Comparison of ENCODE assay signal across 26 mouse cellular contexts in the genomic region with DNA sequence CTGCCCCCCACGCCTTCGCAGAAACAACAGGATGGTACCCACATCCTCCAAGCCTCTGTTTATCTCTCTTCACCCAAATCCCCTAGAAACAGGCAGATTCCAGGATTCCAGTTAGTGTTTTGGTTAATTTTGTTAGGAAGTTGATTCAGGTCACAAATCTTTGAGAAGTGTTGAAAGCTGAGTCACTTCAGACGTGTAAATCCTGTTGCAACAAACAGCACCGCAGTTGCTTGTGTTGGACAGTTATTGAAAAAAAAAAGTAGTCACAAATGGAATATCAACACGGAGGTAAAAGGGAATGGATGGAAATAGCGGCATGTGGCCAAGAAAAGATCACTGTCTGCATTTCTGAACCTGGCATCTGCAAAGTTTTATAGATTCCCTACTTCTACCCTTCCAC.
"Had no signal": no experiment of that assay in that cellular context is flagged by ENCODE, and none has a peak within 500 bp of the region (broad histone marks: within the 10 kb centered on the region; RNA-seq: fewer than 3 reads in every experiment).

No protein-coding gene starts in this region.

- H3K9ac ChIP-seq: embryonic facial prominence, embryonic 12.5 days; embryonic facial prominence, embryonic 13.5 days; embryonic facial prominence, embryonic 15.5 days; forebrain, embryonic 12.5 days; forebrain, embryonic 13.5 days; forebrain, embryonic 15.5 days; forebrain, postnatal 0 days had no signal

- ATAC-seq: forebrain, embryonic 13.5 days; forebrain, embryonic 14.5 days; forebrain, embryonic 15.5 days; forebrain, postnatal 0 days had no signal

- H3K27ac ChIP-seq: embryonic facial prominence, embryonic 10.5 days; embryonic facial prominence, embryonic 12.5 days; embryonic facial prominence, embryonic 13.5 days; embryonic facial prominence, embryonic 15.5 days; forebrain, embryonic 12.5 days; forebrain, embryonic 13.5 days; forebrain, embryonic 15.5 days; gastrocnemius, adult 2 months; heart, adult 2 months; heart, embryonic 10.5 days had no signal

- H3K9me3 ChIP-seq: embryonic facial prominence, embryonic 10.5 days; embryonic facial prominence, embryonic 12.5 days; embryonic facial prominence, embryonic 13.5 days; embryonic facial prominence, embryonic 15.5 days; forebrain, embryonic 12.5 days; forebrain, embryonic 13.5 days; forebrain, embryonic 15.5 days; heart, embryonic 10.5 days had no signal

- H3K4me3 ChIP-seq: embryonic facial prominence, embryonic 10.5 days; embryonic facial prominence, embryonic 12.5 days; embryonic facial prominence, embryonic 13.5 days; embryonic facial prominence, embryonic 15.5 days; erythroblast, embryonic 14.5 days; forebrain, embryonic 12.5 days; forebrain, embryonic 13.5 days; forebrain, embryonic 15.5 days; gastrocnemius, adult 2 months; heart, adult 2 months; heart, embryonic 10.5 days had no signal

- H3K36me3 ChIP-seq: embryonic facial prominence, embryonic 10.5 days; embryonic facial prominence, embryonic 12.5 days; embryonic facial prominence, embryonic 13.5 days; embryonic facial prominence, embryonic 15.5 days; forebrain, embryonic 12.5 days; forebrain, embryonic 15.5 days; heart, embryonic 10.5 days had no signal

- H3K27me3 ChIP-seq: embryonic facial prominence, embryonic 12.5 days; embryonic facial prominence, embryonic 15.5 days; forebrain, embryonic 12.5 days; forebrain, embryonic 13.5 days; forebrain, embryonic 15.5 days had no signal

- H3K4me2 ChIP-seq: embryonic facial prominence, embryonic 12.5 days; embryonic facial prominence, embryonic 13.5 days; embryonic facial prominence, embryonic 15.5 days; forebrain, embryonic 12.5 days; forebrain, embryonic 13.5 days; forebrain, embryonic 15.5 days had no signal

- DNase-seq: cerebellum, adult 9-10 months; cerebellum, adult 9-11 months; cerebellum, postnatal 10 days; cerebellum, postnatal 14 days; cerebellum, postnatal 25 days; cerebellum, postnatal 36 days; embryo, embryonic 11 days; forebrain, postnatal 0 days; gastrocnemius, adult 2 months; gastrocnemius, postnatal 10 days; gastrocnemius, postnatal 14 days; gastrocnemius, postnatal 25 days; gastrocnemius, postnatal 36 days; heart, adult 11 months; heart, adult 18-20 months; heart, adult 2 months had no signal
